Mouse (Mus musculus) neural tube, embryonic 11.5 days (tissue): Measurements from ENCODE around the gene Ly6g6d. TPM values are rescaled to one million over a fixed set of nuclear protein-coding genes. Genes with fewer than 3 reads are reported as not detected.

Source experiments
- ATAC-seq: fragments of 200-750 bp; cut with Nextera tagmentation; 2 replicates; pipeline ENCODE4 v1.8.0; 2017; ENCODE audit warnings: moderate number of reproducible peaks, mild to moderate bottlenecking, moderate TSS enrichment, moderate library complexity; ENCODE audit not compliant: insufficient read depth, low FRiP score, low TSS enrichment
- DNase-seq: peaks from one replicate; pipeline ENCODE4 v3.0.0-alpha.2; 2015; ENCODE audit warnings: low spot score
- H3K27ac ChIP-seq: fragments of 300-500 bp; sonication (generic); 2 replicates; pipeline ENCODE4 v1.5.1; 2014; ENCODE audit warnings: low read depth, mild to moderate bottlenecking, low read length
- H3K27me3 ChIP-seq: fragments of 300-500 bp; sonication (generic); 2 replicates; pipeline ENCODE4 v1.6.1; 2014; ENCODE audit warnings: mild to moderate bottlenecking, low read length, mixed read lengths; ENCODE audit not compliant: control insufficient read depth, insufficient read depth
- H3K36me3 ChIP-seq: fragments of 300-500 bp; sonication (generic); 2 replicates; pipeline ENCODE4 v1.6.1; 2014; ENCODE audit warnings: mild to moderate bottlenecking, low read length, moderate library complexity, mixed read lengths; ENCODE audit not compliant: control insufficient read depth, insufficient read depth
- H3K4me1 ChIP-seq: fragments of 300-500 bp; sonication (generic); 2 replicates; pipeline ENCODE4 v1.6.1; 2014; ENCODE audit warnings: low read length, mixed read lengths; ENCODE audit not compliant: control insufficient read depth, insufficient read depth
- H3K4me2 ChIP-seq: fragments of 300-500 bp; sonication (generic); 2 replicates; pipeline ENCODE4 v1.6.1; 2014; ENCODE audit warnings: low read depth, mild to moderate bottlenecking, moderate library complexity
- H3K4me3 ChIP-seq: fragments of 300-500 bp; sonication (generic); 2 replicates; pipeline ENCODE4 v1.5.1; 2014; ENCODE audit warnings: low read depth, low read length
- H3K9ac ChIP-seq: fragments of 300-500 bp; sonication (generic); 2 replicates; pipeline ENCODE4 v1.6.1; 2014; ENCODE audit warnings: mild to moderate bottlenecking, low read length
- H3K9me3 ChIP-seq: fragments of 300-500 bp; sonication (generic); 2 replicates; pipeline ENCODE4 v1.6.1; 2016; ENCODE audit warnings: low read length; ENCODE audit not compliant: control insufficient read depth
- WGBS: fragments of 180-500 bp; shearing (Covaris S2); extraction: QIAGEN DNeasy Blood & Tissue Kit; methylation state at CpG from one replicate; pipeline ENCODE4 v1.1.7; 2014; 5-methylcytosine and 5-hydroxymethylcytosine counted together
- polyA plus RNA-seq: library from polyadenylated mRNA; unstranded; fragments of >200 nt; fragmentation: Nextera tagmentation; extraction: Ambion mirVana; gene quantifications from 2 replicates; pipeline ENCODE4 v1.2.1, GENCODE M21; 2014

Gene Ly6g6d
- polyA plus RNA-seq, 1 experiment from 2014 or later, result 1.0 TPM

GRCm38 (mm10) chr17:35092403-35093198 lies 14.7 kb upstream of the Ly6g6d start:
- H3K9me3 ChIP-seq, result no peaks in the 10 kb centered on the region
- H3K4me1 ChIP-seq, result peaks cover 6% of the 10 kb centered on the region; the same call in 1 of the 2 replicates
- no peaks in the 10 kb centered on the region for H3K27me3 ChIP-seq
- no peak overlapping the region for H3K4me3 ChIP-seq
- peaks cover 11% of the 10 kb centered on the region for H3K36me3 ChIP-seq
- WGBS, result 91% methylated on average over 14 of the region's 14 CpGs
- ATAC-seq (no peak), DNase-seq (no peak)
- H3K9ac ChIP-seq, result no peak overlapping the region
- no peak overlapping the region for H3K4me2 ChIP-seq
- H3K27ac ChIP-seq, result no peak overlapping the region

DNA sequence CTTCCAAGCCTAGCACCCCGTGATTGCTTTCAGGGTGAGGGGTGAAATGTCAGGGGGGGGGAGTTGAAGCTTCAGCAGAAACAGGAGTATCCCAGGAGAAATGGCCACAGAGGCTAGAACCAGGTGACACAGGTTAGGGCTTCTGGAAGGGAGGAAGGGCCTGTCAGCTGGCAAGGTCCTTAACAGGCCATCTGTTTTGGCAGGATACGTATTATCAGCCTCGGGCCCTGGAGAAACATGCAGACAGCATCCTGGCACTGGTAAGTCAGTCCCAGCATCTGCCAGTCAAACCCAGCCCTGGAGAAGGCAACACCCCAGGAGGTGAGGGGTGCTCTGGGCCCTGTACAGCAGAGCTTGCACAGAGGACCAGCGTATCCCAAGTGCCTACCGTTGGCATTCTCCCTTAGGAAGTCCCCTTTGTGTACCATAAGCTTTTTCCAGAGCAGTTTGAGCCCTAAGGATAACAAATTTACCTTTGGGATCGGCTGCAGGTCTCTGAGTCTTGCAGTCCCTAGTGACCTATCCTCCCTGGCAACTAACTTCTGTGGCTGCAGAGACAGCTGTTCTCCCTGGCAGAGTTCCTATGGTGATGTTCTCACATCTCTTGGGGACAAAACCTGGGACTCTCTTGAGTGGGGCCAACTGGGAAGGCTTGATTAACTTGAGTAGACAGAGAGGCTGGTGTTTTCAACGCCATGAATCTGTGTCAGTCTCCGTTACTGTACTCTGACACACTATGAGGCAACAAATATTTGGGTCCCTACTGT lies 12.5 kb upstream of the Ly6g6d start:
- no peak for ATAC-seq
- 79% methylated on average over 8 of the region's 8 CpGs for WGBS
- Histone ChIP-seq H3K27ac (no peak overlapping the region), H3K4me1 (peaks cover 6% of the 10 kb centered on the region; the same call in 1 of the 2 replicates), H3K9ac (0 out of 2 replicates have a peak overlapping the region, but pooled peaks have one; percentile 3), H3K36me3 (peaks cover 5% of the 10 kb centered on the region), H3K4me2 (peak overlapping the region; percentile 66; the same call in 1 of the 2 replicates), H3K4me3 (peak overlapping the region; percentile 60; the same call in 1 of the 2 replicates), H3K9me3 (no peaks in the 10 kb centered on the region), H3K27me3 (no peaks in the 10 kb centered on the region)
- no peak for DNase-seq

- peak within 1 kb of the TSS; percentile 60 for H3K4me3 ChIP-seq
- H3K4me2 ChIP-seq, result peak within 1 kb of the TSS; percentile 66
- 3% methylated on average over 67 of the region's 67 CpGs for WGBS
- H3K4me1 ChIP-seq, result peaks cover 6% of the 10 kb centered on the region; the same call in 1 of the 2 replicates
- H3K9me3 ChIP-seq, result no peaks in the 10 kb centered on the region
- ATAC-seq (peak; percentile 98), DNase-seq (peak; percentile 97)
- H3K9ac ChIP-seq, result peak within 1 kb of the TSS; percentile 93
- peaks cover 3% of the 10 kb centered on the region; the same call in 1 of the 2 replicates for H3K36me3 ChIP-seq
- no peaks in the 10 kb centered on the region for H3K27me3 ChIP-seq
- peak within 1 kb of the TSS; percentile 94 for H3K27ac ChIP-seq
These were observed 11.2 kb upstream of the Ly6g6d start, which contains the start of gene Abhd16a for GRCm38 (mm10) chr17:35088825-35089644. Gene Abhd16a (plus strand): TSS chr17:35089263.

GRCm38 (mm10) chr17:35088151-35088550 lies 10.3 kb upstream of the Ly6g6d start:
- Histone ChIP-seq H3K9ac (no peak overlapping the region), H3K27me3 (no peaks in the 10 kb centered on the region), H3K27ac (no peak overlapping the region), H3K4me2 (no peak overlapping the region), H3K9me3 (no peaks in the 10 kb centered on the region), H3K4me3 (no peak overlapping the region), H3K36me3 (peaks cover 3% of the 10 kb centered on the region; the same call in 1 of the 2 replicates), H3K4me1 (peaks cover 6% of the 10 kb centered on the region; the same call in 1 of the 2 replicates)
- WGBS, result 50% methylated on average over 2 of the region's 2 CpGs
- DNase-seq (no peak), ATAC-seq (no peak)

DNA sequence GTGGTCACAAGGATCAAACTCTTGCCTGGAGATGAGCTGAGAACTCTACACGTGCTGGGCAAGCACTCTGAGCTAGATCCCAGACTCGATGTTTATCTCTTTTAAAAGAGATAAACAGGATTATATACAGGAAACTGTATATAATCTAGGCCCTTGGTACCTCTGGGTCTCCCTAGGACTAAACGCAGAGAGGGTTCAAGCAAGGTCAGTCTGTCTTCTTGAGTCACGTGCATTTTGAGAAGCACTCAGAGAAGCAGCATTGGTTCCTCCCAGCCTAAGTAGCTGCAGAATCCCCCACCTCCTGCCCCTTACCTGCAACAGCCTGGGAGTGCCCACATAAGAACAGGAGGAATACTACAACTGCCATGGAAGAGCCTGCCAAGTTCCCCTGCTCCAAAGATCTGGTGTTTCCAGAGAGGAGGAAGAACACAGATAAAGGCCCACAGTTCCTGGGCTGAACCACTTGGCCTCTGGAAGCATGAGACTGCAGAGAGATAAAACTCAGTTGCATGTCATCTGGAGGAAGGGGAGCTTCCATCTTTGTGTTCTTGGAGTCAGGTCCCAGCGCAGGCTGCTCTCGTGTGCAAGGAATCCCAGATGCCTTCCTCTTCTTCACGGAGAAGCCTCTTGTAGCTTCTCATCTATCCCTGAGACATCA lies 7.5 kb upstream of the Ly6g6d start, which contains the start of gene Ly6g6f:
Gene Ly6g6f, minus strand, starts transcription at position 403 of the 658 bp plus-strand sequence.
- 84% methylated on average over 7 of the region's 7 CpGs for WGBS

DNA sequence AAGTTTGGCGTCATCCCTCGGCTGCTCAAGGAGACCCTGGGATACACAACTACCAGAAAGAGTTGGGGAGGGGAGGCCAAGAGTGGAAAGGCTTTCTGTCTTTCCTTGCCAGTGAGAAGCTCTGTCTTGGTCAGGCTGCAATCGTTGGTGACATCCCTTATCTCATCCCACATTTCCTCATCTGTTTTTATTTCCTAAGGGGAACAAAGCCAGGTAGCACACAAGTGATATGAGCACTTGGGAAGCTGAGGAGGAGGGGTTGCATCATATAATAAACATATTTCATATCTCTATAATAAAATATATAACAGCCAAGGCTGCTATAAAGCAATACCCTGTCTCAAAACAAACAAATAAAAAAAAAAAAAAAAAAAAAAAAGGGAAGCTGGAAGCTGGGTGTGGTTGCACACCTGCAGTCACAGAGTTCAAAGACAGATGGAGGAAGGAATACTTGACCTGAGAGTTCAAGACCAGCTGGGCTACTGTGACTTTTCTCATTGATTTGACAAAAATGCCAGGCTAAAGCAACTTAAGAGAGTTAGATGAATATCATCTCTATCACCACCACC lies 6.1 kb upstream of the Ly6g6d start:
- no peak overlapping the region for H3K9ac ChIP-seq
- WGBS, result 79% methylated on average over 3 of the region's 3 CpGs
- no peaks in the 10 kb centered on the region for H3K4me1 ChIP-seq

More for the DNA sequence above, 7.5 kb upstream of the Ly6g6d start, which contains the start of gene Ly6g6f:
- no peak within 1 kb of the TSS for H3K4me2 ChIP-seq
- H3K9me3 ChIP-seq, result no peaks in the 10 kb centered on the region
- H3K4me1 ChIP-seq, result peaks cover 5% of the 10 kb centered on the region; the same call in 1 of the 2 replicates
- H3K9ac ChIP-seq, result no peak within 1 kb of the TSS
- H3K27me3 ChIP-seq, result no peaks in the 10 kb centered on the region
- DNase-seq, result no peak
- ATAC-seq, result no peak
- no peak within 1 kb of the TSS for H3K4me3 ChIP-seq
- no peak within 1 kb of the TSS for H3K27ac ChIP-seq
- no peaks in the 10 kb centered on the region for H3K36me3 ChIP-seq

GRCm38 (mm10) chr17:35082841-35083576 lies 5.1 kb upstream of the Ly6g6d start:
- Histone ChIP-seq H3K9me3 (no peaks in the 10 kb centered on the region), H3K36me3 (no peaks in the 10 kb centered on the region), H3K4me3 (no peak overlapping the region), H3K9ac (no peak overlapping the region), H3K27me3 (no peaks in the 10 kb centered on the region), H3K4me1 (0 out of 2 replicates have a peak, but pooled peaks cover under 1% of the 10 kb centered on the region), H3K27ac (no peak overlapping the region), H3K4me2 (no peak overlapping the region)
- WGBS, result 89% methylated on average over 16 of the region's 16 CpGs
- ATAC-seq, result no peak
- DNase-seq, result no peak

More for the DNA sequence above, 6.1 kb upstream of the Ly6g6d start:
- H3K27ac ChIP-seq, result no peak overlapping the region
- H3K9me3 ChIP-seq, result no peaks in the 10 kb centered on the region
- H3K27me3 ChIP-seq, result no peaks in the 10 kb centered on the region
- no peak for ATAC-seq
- H3K36me3 ChIP-seq, result no peaks in the 10 kb centered on the region
- DNase-seq, result no peak
- H3K4me2 ChIP-seq, result no peak overlapping the region
- no peak overlapping the region for H3K4me3 ChIP-seq
